Mouse (Mus musculus): Measurements from ENCODE around the gene Ate1. TPM values are rescaled to one million over a fixed set of nuclear protein-coding genes. Genes with fewer than 3 reads are reported as not detected.

The Ate1 gene
- total and polyA plus RNA-seq, 2 experiments from 2014 or later: 47.4 to 129 TPM

DNA sequence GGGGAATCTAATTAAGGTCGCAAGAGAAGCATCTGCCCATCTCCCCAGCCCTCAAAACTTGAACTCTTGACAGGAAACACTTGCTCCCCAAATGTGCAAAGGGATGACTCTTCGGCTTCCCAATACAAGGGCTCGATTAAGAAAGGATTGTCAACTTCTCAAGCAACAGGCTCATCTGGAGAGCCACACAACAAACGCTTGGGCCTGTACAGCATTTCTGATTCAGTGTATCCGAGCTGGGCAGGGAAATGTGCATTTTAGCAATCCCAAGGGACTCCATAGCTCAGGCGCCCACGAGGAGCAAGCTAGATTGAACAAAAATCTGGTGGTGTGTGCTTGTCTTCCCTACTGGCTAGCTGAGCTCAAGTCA lies 26.2 kb upstream of the Ate1 start:
- TF ChIP-seq CTCF (IDR thresholded peaks at IDR 0.05): no peak
- Histone ChIP-seq H3K4me1 (ENCODE audit: insufficient read depth, low read length) (peaks cover 5% of the 10 kb centered on the region; the same call in 1 of the 2 replicates), H3K36me3 (ENCODE audit: insufficient read depth, low read length) (no peaks in the 10 kb centered on the region), H3K4me3 (ENCODE audit: low read depth, low read length) (peak overlapping the region; percentile 89), H3K9me3 (ENCODE audit: low read length) (no peaks in the 10 kb centered on the region), H3K27ac (ENCODE audit: low read depth, low read length) (peak overlapping the region; percentile 91), H3K4me2 (ENCODE audit: low read depth, low read length, poor library complexity, severe bottlenecking) (peak overlapping the region; percentile 51), H3K9ac (replicated peaks; ENCODE audit: low read length, poor library complexity, severe bottlenecking) (peak overlapping the region; percentile 86), H3K27me3 (ENCODE audit: insufficient read depth, low read length) (no peaks in the 10 kb centered on the region)
- DNase-seq (ENCODE audit: low spot score): no peak
- ATAC-seq (ENCODE audit: low FRiP score): 0 out of 2 replicates have a peak, but pooled peaks have one; percentile 14
- 5% methylated on average over 7 of the region's 7 CpGs for WGBS

GRCm38 (mm10) chr7:130545893-130546292 lies 25.7 kb upstream of the Ate1 start:
- Histone ChIP-seq H3K36me3 (ENCODE audit: insufficient read depth, low read length) (no peaks in the 10 kb centered on the region), H3K4me1 (ENCODE audit: insufficient read depth, low read length) (peaks cover 5% of the 10 kb centered on the region; the same call in 1 of the 2 replicates), H3K4me2 (ENCODE audit: low read depth, low read length, poor library complexity, severe bottlenecking) (peak overlapping the region; percentile 51), H3K27me3 (ENCODE audit: insufficient read depth, low read length) (no peaks in the 10 kb centered on the region), H3K9ac (replicated peaks; ENCODE audit: low read length, poor library complexity, severe bottlenecking) (0 out of 2 replicates have a peak overlapping the region, but pooled peaks have one; percentile 86), H3K27ac (ENCODE audit: low read depth, low read length) (peak overlapping the region; percentile 91), H3K4me3 (ENCODE audit: low read depth, low read length) (peak overlapping the region; percentile 89), H3K9me3 (ENCODE audit: low read length) (no peaks in the 10 kb centered on the region)
- ATAC-seq (ENCODE audit: low FRiP score) (no peak), DNase-seq (ENCODE audit: low spot score) (no peak)
- TF ChIP-seq CTCF (IDR thresholded peaks at IDR 0.05): no peak
- 61% methylated on average over 3 of the region's 3 CpGs for WGBS

- ATAC-seq (ENCODE audit: low FRiP score): no peak
- Histone ChIP-seq H3K36me3 (ENCODE audit: insufficient read depth, low read length) (no peaks in the 10 kb centered on the region; the same call in 1 of the 2 replicates), H3K27ac (ENCODE audit: low read depth, low read length) (no peak overlapping the region), H3K4me1 (ENCODE audit: insufficient read depth, low read length) (peaks cover 5% of the 10 kb centered on the region; the same call in 1 of the 2 replicates), H3K4me2 (ENCODE audit: low read depth, low read length, poor library complexity, severe bottlenecking) (no peak overlapping the region), H3K27me3 (ENCODE audit: insufficient read depth, low read length) (no peaks in the 10 kb centered on the region), H3K9ac (replicated peaks; ENCODE audit: low read length, poor library complexity, severe bottlenecking) (no peak overlapping the region), H3K4me3 (ENCODE audit: low read depth, low read length) (no peak overlapping the region), H3K9me3 (ENCODE audit: low read length) (no peaks in the 10 kb centered on the region)
- DNase-seq (ENCODE audit: low spot score): no peak
- 90% methylated on average over 5 of the region's 5 CpGs for WGBS
- no peak for TF ChIP-seq CTCF (IDR thresholded peaks at IDR 0.05)
Observed at GRCm38 (mm10) chr7:130545401-130545800, 25.2 kb upstream of the Ate1 start.

- no peak for TF ChIP-seq CTCF (IDR thresholded peaks at IDR 0.05)
- ATAC-seq (ENCODE audit: low FRiP score): no peak
Observed at GRCm38 (mm10) chr7:130543181-130543580, 23.0 kb upstream of the Ate1 start.

GRCm38 (mm10) chr7:130540176-130540575 lies 20.0 kb upstream of the Ate1 start:
- no peak overlapping the region for H3K4me3 ChIP-seq (ENCODE audit: low read depth, low read length)
- peaks cover 17% of the 10 kb centered on the region for H3K36me3 ChIP-seq (ENCODE audit: insufficient read depth, low read length)
- no peak for DNase-seq (ENCODE audit: low spot score)
- 90% methylated on average over 7 of the region's 7 CpGs for WGBS
- no peak overlapping the region for H3K4me2 ChIP-seq (ENCODE audit: low read depth, low read length, poor library complexity, severe bottlenecking)
- H3K9me3 ChIP-seq (ENCODE audit: low read length): no peaks in the 10 kb centered on the region
- no peaks in the 10 kb centered on the region for H3K4me1 ChIP-seq (ENCODE audit: insufficient read depth, low read length)
- H3K9ac ChIP-seq (replicated peaks; ENCODE audit: low read length, poor library complexity, severe bottlenecking): no peak overlapping the region
- H3K27ac ChIP-seq (ENCODE audit: low read depth, low read length): no peak overlapping the region
- no peak for TF ChIP-seq CTCF (IDR thresholded peaks at IDR 0.05)
- no peaks in the 10 kb centered on the region for H3K27me3 ChIP-seq (ENCODE audit: insufficient read depth, low read length)
- ATAC-seq (ENCODE audit: low FRiP score): no peak

More at GRCm38 (mm10) chr7:130543181-130543580, 23.0 kb upstream of the Ate1 start:
- DNase-seq (ENCODE audit: low spot score): no peak
- Histone ChIP-seq H3K4me3 (ENCODE audit: low read depth, low read length) (no peak overlapping the region), H3K4me1 (ENCODE audit: insufficient read depth, low read length) (peaks cover 5% of the 10 kb centered on the region; the same call in 1 of the 2 replicates), H3K4me2 (ENCODE audit: low read depth, low read length, poor library complexity, severe bottlenecking) (no peak overlapping the region), H3K9me3 (ENCODE audit: low read length) (no peaks in the 10 kb centered on the region), H3K27me3 (ENCODE audit: insufficient read depth, low read length) (no peaks in the 10 kb centered on the region), H3K36me3 (ENCODE audit: insufficient read depth, low read length) (peaks cover 17% of the 10 kb centered on the region), H3K27ac (ENCODE audit: low read depth, low read length) (no peak overlapping the region), H3K9ac (replicated peaks; ENCODE audit: low read length, poor library complexity, severe bottlenecking) (no peak overlapping the region)
- over 99% methylated on average over 4 of the region's 4 CpGs for WGBS

- no peak for DNase-seq (ENCODE audit: low spot score)
- no peak for ATAC-seq (ENCODE audit: low FRiP score)
- Histone ChIP-seq H3K36me3 (ENCODE audit: insufficient read depth, low read length) (peaks cover 17% of the 10 kb centered on the region), H3K27ac (ENCODE audit: low read depth, low read length) (no peak overlapping the region), H3K9ac (replicated peaks; ENCODE audit: low read length, poor library complexity, severe bottlenecking) (no peak overlapping the region), H3K4me2 (ENCODE audit: low read depth, low read length, poor library complexity, severe bottlenecking) (no peak overlapping the region), H3K4me1 (ENCODE audit: insufficient read depth, low read length) (no peaks in the 10 kb centered on the region), H3K9me3 (ENCODE audit: low read length) (no peaks in the 10 kb centered on the region), H3K4me3 (ENCODE audit: low read depth, low read length) (no peak overlapping the region), H3K27me3 (ENCODE audit: insufficient read depth, low read length) (no peaks in the 10 kb centered on the region)
- TF ChIP-seq CTCF (IDR thresholded peaks at IDR 0.05): no peak
- WGBS: 89% methylated on average over 4 of the region's 4 CpGs
Observed at GRCm38 (mm10) chr7:130537068-130537467, 16.9 kb upstream of the Ate1 start.
